ENCODE assay signal across 22 mouse cellular contexts in the genomic region with DNA sequence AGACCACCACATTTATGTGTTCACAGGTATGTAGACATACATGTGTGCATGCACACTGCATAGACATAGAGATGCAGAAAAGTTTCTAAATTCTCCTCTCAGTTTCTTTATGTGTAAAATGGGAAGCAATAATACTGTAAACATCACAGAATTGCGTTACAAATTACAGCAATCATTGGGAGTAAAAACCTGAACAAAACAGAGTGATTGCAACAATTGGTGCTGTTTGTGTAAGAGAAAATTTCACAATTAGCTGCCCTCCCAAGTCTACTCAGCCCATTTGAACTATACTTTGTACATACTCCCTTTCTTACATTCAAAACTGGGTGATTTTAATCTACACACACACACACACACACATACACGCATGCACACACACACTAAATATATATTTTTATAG.
A peak's percentile ranks its signal among the peaks of the same experiment; 100 is the strongest.
DNase-seq lines count a peak whose midpoint lies in the region; ATAC-seq and TF ChIP-seq lines count a peak whose summit lies in the region.
"Had no signal": no experiment of that assay in that cellular context is flagged by ENCODE, and none has a peak within 500 bp of the region (broad histone marks: within the 10 kb centered on the region; RNA-seq: fewer than 3 reads in every experiment).

No protein-coding gene starts in this region.

- H3K27me3 ChIP-seq in liver, postnatal 0 days (ENCODE audit: insufficient read depth, low read length): no peaks in the 10 kb centered on the region
- no peaks in the 10 kb centered on the region for H3K27me3 ChIP-seq in liver, embryonic 11.5 days (replicated peaks; ENCODE audit: control insufficient read depth, insufficient read depth, low read length)
- H3K27me3 ChIP-seq in intestine, postnatal 0 days (replicated peaks; ENCODE audit: control insufficient read depth, insufficient read depth, low read length): no peaks in the 10 kb centered on the region
- H3K27me3 ChIP-seq: embryonic facial prominence, embryonic 12.5 days; embryonic facial prominence, embryonic 15.5 days; hindbrain, embryonic 12.5 days; hindbrain, embryonic 15.5 days had no signal

- H3K36me3 ChIP-seq in liver, postnatal 0 days (replicated peaks; ENCODE audit: insufficient read depth, low read length): no peaks in the 10 kb centered on the region
- H3K36me3 ChIP-seq in liver, embryonic 11.5 days (ENCODE audit: control insufficient read depth, insufficient read depth, low read length): no peaks in the 10 kb centered on the region
- no peaks in the 10 kb centered on the region for H3K36me3 ChIP-seq in intestine, postnatal 0 days (ENCODE audit: control insufficient read depth, insufficient read depth)
- H3K36me3 ChIP-seq: embryonic facial prominence, embryonic 12.5 days; embryonic facial prominence, embryonic 15.5 days; hindbrain, embryonic 12.5 days; hindbrain, embryonic 15.5 days had no signal

- no peak for TF ChIP-seq CTCF in liver, postnatal 0 days (IDR thresholded peaks at IDR 0.05; ENCODE audit: low read depth)
- TF ChIP-seq CTCF in intestine, postnatal 0 days (IDR thresholded peaks at IDR 0.05; ENCODE audit: low read depth): no peak

- H3K4me1 ChIP-seq in liver, postnatal 0 days (ENCODE audit: insufficient read depth): no peaks in the 10 kb centered on the region
- no peaks in the 10 kb centered on the region for H3K4me1 ChIP-seq in liver, embryonic 11.5 days (replicated peaks; ENCODE audit: control insufficient read depth, insufficient read depth, low read length)
- no peaks in the 10 kb centered on the region for H3K4me1 ChIP-seq in intestine, postnatal 0 days (replicated peaks; ENCODE audit: control insufficient read depth, insufficient read depth, low read length)
- H3K4me1 ChIP-seq: embryonic facial prominence, embryonic 12.5 days; embryonic facial prominence, embryonic 15.5 days; hindbrain, embryonic 12.5 days; hindbrain, embryonic 15.5 days had no signal

- H3K27ac ChIP-seq in liver, postnatal 0 days (ENCODE audit: low read depth): no peak overlapping the region
- H3K27ac ChIP-seq in liver, embryonic 11.5 days (ENCODE audit: low read depth, low read length): no peak overlapping the region
- H3K27ac ChIP-seq in intestine, postnatal 0 days (ENCODE audit: low read depth, low read length): no peak overlapping the region
- H3K27ac ChIP-seq: embryonic facial prominence, embryonic 12.5 days; embryonic facial prominence, embryonic 15.5 days; hindbrain, embryonic 12.5 days; hindbrain, embryonic 15.5 days had no signal

- ATAC-seq in liver, postnatal 0 days: peak; percentile 31; the same call in 1 of the 2 replicates
- no peak for ATAC-seq in liver, embryonic 11.5 days (replicated peaks; ENCODE audit: low FRiP score)
- peak; percentile 75 for ATAC-seq in megakaryocyte, adult 5-6 weeks (ENCODE audit: poor library complexity, severe bottlenecking)
- no peak for ATAC-seq in intestine, postnatal 0 days
- ATAC-seq: CD4-positive, CD25-positive, alpha-beta regulatory T cell, adult 4 months; forebrain, embryonic 14.5 days; forebrain, postnatal 0 days had no signal

- no peak overlapping the region for H3K4me2 ChIP-seq in liver, postnatal 0 days (ENCODE audit: low read depth, low read length)
- H3K4me2 ChIP-seq in liver, embryonic 11.5 days: no peak overlapping the region
- H3K4me2 ChIP-seq in intestine, postnatal 0 days (replicated peaks; ENCODE audit: low read depth): no peak overlapping the region
- H3K4me2 ChIP-seq: embryonic facial prominence, embryonic 12.5 days; embryonic facial prominence, embryonic 15.5 days; heart, embryonic 11.5 days; hindbrain, embryonic 12.5 days; hindbrain, embryonic 15.5 days had no signal

- 60% methylated on average over 2 of the region's 2 CpGs for WGBS in liver, postnatal 0 days (ENCODE audit: insufficient replicate concordance)
- 80% methylated on average over 2 of the region's 2 CpGs for WGBS in liver, embryonic 11.5 days
- WGBS in intestine, postnatal 0 days: 85% methylated on average over 2 of the region's 2 CpGs

- no peaks in the 10 kb centered on the region for H3K9me3 ChIP-seq in liver, postnatal 0 days (ENCODE audit: low read length)
- H3K9me3 ChIP-seq in liver, embryonic 11.5 days (ENCODE audit: control insufficient read depth, low read length): no peaks in the 10 kb centered on the region
- no peaks in the 10 kb centered on the region for H3K9me3 ChIP-seq in intestine, postnatal 0 days (ENCODE audit: control insufficient read depth)
- H3K9me3 ChIP-seq: embryonic facial prominence, embryonic 12.5 days; embryonic facial prominence, embryonic 15.5 days; hindbrain, embryonic 12.5 days; hindbrain, embryonic 15.5 days had no signal

- no peak overlapping the region for H3K9ac ChIP-seq in liver, postnatal 0 days (replicated peaks)
- no peak overlapping the region for H3K9ac ChIP-seq in liver, embryonic 11.5 days (ENCODE audit: low read depth, low read length)
- H3K9ac ChIP-seq in intestine, postnatal 0 days (ENCODE audit: low read depth, low read length): no peak overlapping the region
- H3K9ac ChIP-seq: embryonic facial prominence, embryonic 12.5 days; embryonic facial prominence, embryonic 15.5 days; forebrain, postnatal 0 days; hindbrain, embryonic 12.5 days; hindbrain, embryonic 15.5 days had no signal

- DNase-seq in liver, postnatal 0 days: no peak
- no peak for DNase-seq in liver, embryonic 11.5 days (ENCODE audit: low spot score)
- DNase-seq in adipocyte (ENCODE audit: low spot score): peak; percentile 10
- no peak for DNase-seq in gastrocnemius, postnatal 25 days
- no peak for DNase-seq in urinary bladder, adult 2 months (ENCODE audit: low spot score)
- DNase-seq: adrenal gland, postnatal 10 days; adrenal gland, postnatal 36 days; cerebellum, adult 11 months; cerebellum, adult 2 months; cerebellum, adult 9-11 months; cerebellum, postnatal 25 days; forebrain, postnatal 0 days; gastrocnemius, postnatal 36 days had no signal

- H3K4me3 ChIP-seq in liver, postnatal 0 days (ENCODE audit: low read depth, low read length): no peak overlapping the region
- no peak overlapping the region for H3K4me3 ChIP-seq in liver, embryonic 11.5 days (ENCODE audit: low read depth, low read length)
- no peak overlapping the region for H3K4me3 ChIP-seq in intestine, postnatal 0 days (ENCODE audit: low read depth, low read length)
- H3K4me3 ChIP-seq: embryonic facial prominence, embryonic 12.5 days; embryonic facial prominence, embryonic 15.5 days; hindbrain, embryonic 12.5 days; hindbrain, embryonic 15.5 days had no signal

- peak; percentile 28; the same call in 1 of the 2 replicates for TF ChIP-seq EP300 in liver, postnatal 0 days (IDR thresholded peaks at IDR 0.05; ENCODE audit: low read depth)

Comparison
In these comparisons a context has a peak if more than half of its experiments do, and no peak if none do; other contexts are left out.
1. ATAC-seq: peak in liver, postnatal 0 days (single experiment) and megakaryocyte, adult 5-6 weeks (single experiment); none in liver, embryonic 11.5 days (single experiment) and intestine, postnatal 0 days (single experiment).